Mouse (Mus musculus): ENCODE measurements at regions not wholly inside any gene's neighbourhood (a gene's known extent, or its start where the extent isn't known, plus 50 kb on each side); places are given as distances from the start of the nearest gene placed in this dataset.

DNA sequence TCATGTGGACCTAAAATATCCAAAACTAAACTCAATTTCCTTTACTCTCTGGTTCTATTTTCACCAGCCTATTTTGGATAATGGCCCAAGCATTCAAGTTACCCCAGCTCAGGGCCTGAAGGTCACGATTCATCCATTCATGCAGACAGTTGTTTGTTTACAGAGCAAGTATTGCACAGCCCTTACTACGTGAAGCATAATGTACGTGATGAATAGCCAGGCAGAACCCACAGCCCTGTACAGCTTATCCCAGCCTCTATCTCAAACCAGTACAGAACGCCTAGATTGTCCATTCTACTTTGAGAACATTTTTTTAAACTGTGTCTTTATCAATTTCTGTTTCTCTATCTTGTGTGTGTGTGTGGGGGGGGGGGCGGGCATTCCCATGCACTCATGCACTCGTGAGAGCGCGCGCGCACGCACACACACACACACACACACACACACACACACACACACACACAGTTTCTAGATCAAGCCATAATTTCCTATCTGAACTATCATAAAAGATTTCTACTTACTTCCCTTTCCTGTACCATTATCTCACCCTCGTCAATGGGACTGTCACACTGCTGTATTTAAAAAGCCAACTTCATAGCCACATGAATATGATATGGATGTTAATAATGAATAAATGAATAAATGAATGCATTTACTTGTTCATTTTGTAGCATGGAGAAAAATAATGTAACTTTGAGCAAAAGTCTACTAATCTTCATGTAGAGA lies 180.3 kb upstream of the Bmp2 start:
- H3K27ac ChIP-seq (ENCODE audit: poor library complexity, severe bottlenecking), result no peak overlapping the region
- no peak for ATAC-seq (ENCODE audit: insufficient number of reproducible peaks, low FRiP score)
- no peak overlapping the region for H3K4me3 ChIP-seq
- no peaks in the 10 kb centered on the region for H3K36me3 ChIP-seq
- H3K4me2 ChIP-seq, result no peak overlapping the region
- no peaks in the 10 kb centered on the region for H3K9me3 ChIP-seq (replicated peaks)
- no peak overlapping the region for H3K9ac ChIP-seq
- H3K27me3 ChIP-seq (replicated peaks), result no peaks in the 10 kb centered on the region
- peaks cover 25% of the 10 kb centered on the region for H3K4me1 ChIP-seq (replicated peaks)
- WGBS, result 70% methylated on average over 7 of the region's 12 CpGs

DNA sequence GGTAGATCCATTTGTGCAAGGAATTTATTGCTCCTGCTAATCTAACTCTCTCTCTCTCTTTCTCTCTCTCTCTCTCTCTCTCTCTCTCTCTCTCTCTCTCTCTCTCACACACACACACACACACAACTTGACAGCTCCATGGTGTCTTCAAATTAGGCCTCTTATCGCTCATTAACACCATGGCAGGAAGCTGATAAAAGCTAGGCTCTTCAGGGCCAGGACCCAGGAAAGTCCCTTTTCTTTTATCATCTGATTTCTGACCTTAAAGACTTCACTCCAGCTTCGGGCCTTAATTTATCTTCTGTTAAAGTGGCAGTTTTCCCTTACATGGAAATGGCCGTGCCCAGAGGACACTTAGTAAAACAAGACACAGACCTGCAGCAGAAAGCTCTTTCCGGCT lies 178.4 kb upstream of the Bmp2 start:
- Histone ChIP-seq H3K36me3 (no peaks in the 10 kb centered on the region), H3K4me1 (replicated peaks) (peaks cover 16% of the 10 kb centered on the region), H3K27ac (ENCODE audit: poor library complexity, severe bottlenecking) (peak overlapping the region; percentile 54; the same call in 1 of the 2 replicates), H3K4me3 (no peak overlapping the region), H3K4me2 (no peak overlapping the region), H3K9ac (no peak overlapping the region), H3K9me3 (replicated peaks) (no peaks in the 10 kb centered on the region), H3K27me3 (replicated peaks) (no peaks in the 10 kb centered on the region)
- 7% methylated on average over 4 of the region's 4 CpGs for WGBS
- ATAC-seq (ENCODE audit: insufficient number of reproducible peaks, low FRiP score), result no peak

DNA sequence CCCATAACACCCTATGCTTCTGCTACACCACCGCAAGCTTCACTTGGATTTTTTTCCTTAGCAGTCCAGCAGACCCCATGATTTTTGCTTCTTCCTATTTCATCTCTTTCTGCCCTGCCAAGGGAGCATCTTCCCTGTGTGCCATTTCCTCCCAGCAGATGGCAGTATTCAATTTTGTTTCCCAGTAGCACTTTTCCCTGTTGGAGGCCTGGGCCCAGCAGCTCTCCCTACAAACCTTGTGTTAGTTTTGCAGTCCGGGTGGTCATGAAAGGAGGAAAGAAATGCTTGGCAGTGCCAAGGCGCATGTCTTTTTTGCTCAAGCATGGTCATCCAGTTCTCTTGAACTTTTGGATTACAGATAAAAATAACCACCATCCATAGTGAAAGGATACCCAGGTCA lies 170.9 kb upstream of the Bmp2 start:
- 60% methylated on average over 3 of the region's 3 CpGs for WGBS
- Histone ChIP-seq H3K9me3 (replicated peaks) (no peaks in the 10 kb centered on the region), H3K36me3 (no peaks in the 10 kb centered on the region), H3K4me3 (no peak overlapping the region), H3K27me3 (replicated peaks) (no peaks in the 10 kb centered on the region), H3K4me1 (replicated peaks) (no peaks in the 10 kb centered on the region), H3K4me2 (no peak overlapping the region), H3K9ac (no peak overlapping the region), H3K27ac (ENCODE audit: poor library complexity, severe bottlenecking) (no peak overlapping the region)
- ATAC-seq (ENCODE audit: insufficient number of reproducible peaks, low FRiP score), result no peak

DNA sequence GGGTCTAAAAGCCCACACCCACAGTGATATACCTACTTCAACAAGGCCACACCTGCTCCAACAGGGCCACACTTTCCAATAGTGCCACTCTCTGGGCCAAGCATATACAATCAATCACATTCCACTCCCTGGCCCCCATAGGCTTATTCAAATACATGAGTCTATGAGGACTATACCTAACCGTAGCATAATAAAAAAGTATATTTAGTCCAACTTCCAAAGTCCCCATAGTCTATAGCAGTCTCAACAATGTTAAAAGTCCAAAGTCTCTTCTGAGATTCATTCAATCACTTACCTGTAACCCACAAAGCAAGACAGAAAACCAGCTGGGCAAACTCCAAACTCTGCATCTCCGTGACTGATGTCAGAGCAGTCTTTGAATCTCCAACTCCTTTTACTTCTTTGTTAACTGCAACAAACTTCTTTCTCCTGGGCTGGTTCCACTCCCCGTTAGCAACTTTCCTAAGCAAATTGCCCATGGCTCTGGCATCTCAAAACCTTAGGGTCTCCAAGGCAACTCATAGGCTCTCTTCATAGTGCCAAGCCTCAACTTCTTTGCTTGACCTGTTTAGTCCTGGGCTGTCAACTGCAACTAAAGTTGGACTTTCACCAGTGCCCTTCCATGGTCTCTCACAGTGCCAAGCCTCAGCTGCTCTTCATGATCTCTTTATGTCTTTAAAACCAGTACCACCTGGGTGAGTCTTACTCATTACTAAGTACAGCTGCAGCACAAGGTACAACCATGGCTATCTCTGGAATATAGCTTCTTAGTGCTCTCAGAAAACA lies 168.6 kb upstream of the Bmp2 start:
- Histone ChIP-seq H3K36me3 (no peaks in the 10 kb centered on the region), H3K4me3 (no peak overlapping the region), H3K4me2 (no peak overlapping the region), H3K27me3 (replicated peaks) (no peaks in the 10 kb centered on the region), H3K9ac (no peak overlapping the region), H3K27ac (ENCODE audit: poor library complexity, severe bottlenecking) (no peak overlapping the region), H3K9me3 (replicated peaks) (no peaks in the 10 kb centered on the region), H3K4me1 (replicated peaks) (no peaks in the 10 kb centered on the region)
- no peak for ATAC-seq (ENCODE audit: insufficient number of reproducible peaks, low FRiP score)
- WGBS, result 88% methylated on average over 3 of the region's 3 CpGs

DNA sequence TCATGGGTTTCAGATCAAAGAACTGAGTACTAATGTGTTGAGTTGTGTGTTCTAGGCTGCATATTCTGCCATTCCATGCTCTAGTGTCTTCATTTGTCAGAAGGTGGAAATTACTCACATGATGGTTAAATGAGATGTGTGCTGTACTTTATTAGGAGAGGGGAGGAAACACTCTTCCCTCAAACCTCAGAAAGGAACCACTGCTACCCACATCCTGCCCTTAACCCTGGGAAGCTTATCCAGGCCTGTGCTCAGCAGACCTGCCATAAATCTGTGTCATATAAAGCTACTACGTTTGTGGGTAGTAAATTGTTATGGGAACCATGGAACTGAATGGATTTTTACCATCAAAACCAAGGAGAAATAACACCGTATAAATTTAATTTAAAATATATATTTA lies 166.7 kb upstream of the Bmp2 start:
- Histone ChIP-seq H3K27ac (ENCODE audit: poor library complexity, severe bottlenecking) (no peak overlapping the region), H3K4me2 (no peak overlapping the region), H3K9ac (no peak overlapping the region), H3K9me3 (replicated peaks) (no peaks in the 10 kb centered on the region), H3K27me3 (replicated peaks) (no peaks in the 10 kb centered on the region), H3K4me3 (no peak overlapping the region), H3K36me3 (no peaks in the 10 kb centered on the region), H3K4me1 (replicated peaks) (no peaks in the 10 kb centered on the region)
- WGBS, result 71% methylated on average over 2 of the region's 2 CpGs
- ATAC-seq (ENCODE audit: insufficient number of reproducible peaks, low FRiP score), result no peak

DNA sequence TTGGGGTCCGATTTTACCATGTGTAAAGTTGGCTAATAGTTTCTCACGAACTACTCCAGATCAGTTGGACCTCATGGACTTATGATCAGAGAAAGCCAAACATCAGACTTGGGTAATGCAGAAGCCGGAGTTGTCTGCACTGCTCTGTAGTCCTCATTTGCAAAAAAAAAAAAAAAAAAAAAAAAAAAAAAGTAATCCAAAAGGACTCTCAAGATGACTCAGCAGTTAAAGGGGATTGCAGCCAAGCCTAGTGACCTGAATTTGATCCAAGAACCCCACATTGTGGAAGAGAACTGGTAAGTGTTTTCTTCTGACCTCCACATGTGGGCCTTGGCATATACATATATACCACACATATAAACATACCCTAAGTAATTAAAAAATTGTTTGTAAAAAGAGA lies 164.6 kb upstream of the Bmp2 start:
- no peaks in the 10 kb centered on the region for H3K27me3 ChIP-seq (replicated peaks)
- ATAC-seq (ENCODE audit: insufficient number of reproducible peaks, low FRiP score), result no peak
- WGBS, result 83% methylated on average over 3 of the region's 3 CpGs
- H3K4me3 ChIP-seq, result no peak overlapping the region
- H3K27ac ChIP-seq (ENCODE audit: poor library complexity, severe bottlenecking), result no peak overlapping the region
- H3K9me3 ChIP-seq (replicated peaks), result no peaks in the 10 kb centered on the region
- H3K36me3 ChIP-seq, result no peaks in the 10 kb centered on the region
- no peak overlapping the region for H3K4me2 ChIP-seq
- no peaks in the 10 kb centered on the region for H3K4me1 ChIP-seq (replicated peaks)
- no peak overlapping the region for H3K9ac ChIP-seq

DNA sequence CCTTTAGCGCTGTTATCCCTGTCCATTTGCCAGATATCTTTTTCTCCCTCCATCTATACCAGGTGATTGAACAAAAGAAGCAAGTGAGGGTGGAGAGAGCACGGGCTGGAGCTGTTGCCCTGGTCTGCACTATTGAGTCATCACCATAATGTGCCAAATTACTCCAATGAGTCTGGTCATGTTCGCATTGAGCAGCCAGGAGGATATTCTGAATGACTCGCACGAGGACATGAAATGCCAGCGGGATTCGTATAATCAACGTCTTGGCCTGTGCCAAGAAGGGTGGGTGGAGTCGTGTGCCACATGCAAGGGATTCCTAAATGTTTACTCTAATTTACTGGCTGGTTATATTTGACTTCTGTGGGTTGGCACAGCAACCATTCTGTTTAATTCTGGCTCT lies 159.7 kb upstream of the Bmp2 start:
- ATAC-seq (ENCODE audit: insufficient number of reproducible peaks, low FRiP score), result no peak
- Histone ChIP-seq H3K9me3 (replicated peaks) (no peaks in the 10 kb centered on the region), H3K9ac (no peak overlapping the region), H3K4me3 (no peak overlapping the region), H3K27me3 (replicated peaks) (no peaks in the 10 kb centered on the region), H3K4me2 (no peak overlapping the region), H3K36me3 (no peaks in the 10 kb centered on the region), H3K27ac (ENCODE audit: poor library complexity, severe bottlenecking) (no peak overlapping the region), H3K4me1 (replicated peaks) (peaks cover under 1% of the 10 kb centered on the region; the same call in 1 of the 2 replicates)
- 86% methylated on average over 9 of the region's 9 CpGs for WGBS

DNA sequence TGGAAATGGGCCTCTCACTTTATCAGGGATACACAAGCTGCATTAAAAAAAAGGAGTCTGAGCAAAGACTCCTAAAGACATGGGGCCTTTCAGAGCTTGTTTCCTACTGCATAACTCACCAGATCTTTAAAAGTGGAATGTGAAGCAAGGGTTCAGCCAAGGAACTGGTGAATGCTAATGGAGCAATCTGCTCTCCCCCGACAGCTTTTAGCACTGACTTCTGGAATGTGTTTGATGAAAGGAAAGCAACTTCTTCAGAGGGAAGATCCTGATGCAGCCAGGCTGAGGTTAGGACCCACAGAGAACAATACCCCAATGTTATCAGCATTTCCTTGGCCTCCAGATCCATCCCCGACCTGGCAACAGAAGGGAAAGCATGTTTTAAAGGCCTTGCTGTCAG lies 154.4 kb upstream of the Bmp2 start:
- H3K9ac ChIP-seq, result no peak overlapping the region
- no peaks in the 10 kb centered on the region for H3K27me3 ChIP-seq (replicated peaks)
- H3K4me3 ChIP-seq, result no peak overlapping the region
- WGBS, result 3% methylated on average over 2 of the region's 2 CpGs
- no peak overlapping the region for H3K27ac ChIP-seq (ENCODE audit: poor library complexity, severe bottlenecking)
- ATAC-seq (ENCODE audit: insufficient number of reproducible peaks, low FRiP score), result no peak
- H3K4me1 ChIP-seq (replicated peaks), result peaks cover 6% of the 10 kb centered on the region
- no peaks in the 10 kb centered on the region for H3K9me3 ChIP-seq (replicated peaks)
- H3K36me3 ChIP-seq, result no peaks in the 10 kb centered on the region
- H3K4me2 ChIP-seq, result no peak overlapping the region

DNA sequence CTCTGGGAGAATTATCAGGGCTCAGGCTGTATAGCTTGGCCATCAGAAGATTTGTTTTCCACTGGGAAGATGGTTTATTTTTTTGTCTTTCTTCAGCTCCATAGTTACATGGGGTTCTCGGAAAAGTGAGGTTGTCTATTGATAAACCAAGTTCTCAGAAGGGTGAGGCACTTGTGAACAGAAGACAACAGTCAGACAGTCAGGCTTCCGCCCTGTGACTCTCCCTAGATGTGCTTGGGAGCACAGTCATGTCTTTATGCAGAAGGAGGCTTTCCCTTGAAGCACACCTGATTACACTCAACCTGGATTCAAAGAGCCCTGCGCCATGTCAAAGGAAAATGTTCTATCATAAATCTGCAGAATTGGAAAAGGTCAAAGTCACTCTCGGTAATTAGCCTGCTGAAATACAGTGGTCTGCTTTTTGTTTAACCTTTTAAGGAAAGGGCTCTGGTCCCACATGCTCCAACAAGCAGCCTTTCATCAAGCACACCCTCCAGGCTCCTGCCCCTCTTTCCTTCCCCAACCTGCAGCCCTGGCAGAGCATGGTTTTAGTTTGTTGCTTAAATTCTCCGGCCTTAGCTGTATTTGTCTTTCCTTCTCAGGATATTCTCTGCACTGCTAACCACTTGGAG lies 152.8 kb upstream of the Bmp2 start:
- no peak overlapping the region for H3K4me3 ChIP-seq
- H3K36me3 ChIP-seq, result no peaks in the 10 kb centered on the region
- peak; percentile 76 for ATAC-seq (ENCODE audit: insufficient number of reproducible peaks, low FRiP score)
- no peak overlapping the region for H3K4me2 ChIP-seq
- no peak overlapping the region for H3K9ac ChIP-seq
- 68% methylated on average over 5 of the region's 5 CpGs for WGBS
- no peaks in the 10 kb centered on the region for H3K9me3 ChIP-seq (replicated peaks)
- H3K4me1 ChIP-seq (replicated peaks), result peaks cover 6% of the 10 kb centered on the region
- no peak overlapping the region for H3K27ac ChIP-seq (ENCODE audit: poor library complexity, severe bottlenecking)
- no peaks in the 10 kb centered on the region for H3K27me3 ChIP-seq (replicated peaks)

DNA sequence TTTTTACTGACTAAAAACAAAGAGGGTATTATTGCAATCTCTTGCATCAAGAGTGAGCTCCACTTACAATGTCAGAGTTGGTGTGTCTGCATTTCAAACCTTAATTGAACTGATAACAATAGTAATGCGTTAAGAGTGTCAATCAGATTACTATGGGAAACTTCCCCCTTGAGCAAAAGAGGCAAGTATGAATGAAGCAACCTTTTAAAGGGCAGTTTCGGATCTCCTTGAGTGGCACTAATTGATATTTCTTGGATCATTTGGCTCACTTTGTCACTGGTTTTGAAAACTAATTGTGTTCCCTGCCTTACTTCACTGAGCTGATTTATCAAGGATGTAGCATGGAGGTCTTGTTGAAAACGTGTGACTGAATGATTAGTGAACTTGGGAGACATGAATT lies 151.0 kb upstream of the Bmp2 start:
- Histone ChIP-seq H3K9ac (no peak overlapping the region), H3K9me3 (replicated peaks) (no peaks in the 10 kb centered on the region), H3K36me3 (no peaks in the 10 kb centered on the region), H3K4me1 (replicated peaks) (peaks cover 6% of the 10 kb centered on the region), H3K27ac (ENCODE audit: poor library complexity, severe bottlenecking) (no peak overlapping the region), H3K4me3 (no peak overlapping the region), H3K4me2 (no peak overlapping the region), H3K27me3 (replicated peaks) (no peaks in the 10 kb centered on the region)
- no peak for ATAC-seq (ENCODE audit: insufficient number of reproducible peaks, low FRiP score)
- WGBS, result 54% methylated on average over 3 of the region's 3 CpGs

DNA sequence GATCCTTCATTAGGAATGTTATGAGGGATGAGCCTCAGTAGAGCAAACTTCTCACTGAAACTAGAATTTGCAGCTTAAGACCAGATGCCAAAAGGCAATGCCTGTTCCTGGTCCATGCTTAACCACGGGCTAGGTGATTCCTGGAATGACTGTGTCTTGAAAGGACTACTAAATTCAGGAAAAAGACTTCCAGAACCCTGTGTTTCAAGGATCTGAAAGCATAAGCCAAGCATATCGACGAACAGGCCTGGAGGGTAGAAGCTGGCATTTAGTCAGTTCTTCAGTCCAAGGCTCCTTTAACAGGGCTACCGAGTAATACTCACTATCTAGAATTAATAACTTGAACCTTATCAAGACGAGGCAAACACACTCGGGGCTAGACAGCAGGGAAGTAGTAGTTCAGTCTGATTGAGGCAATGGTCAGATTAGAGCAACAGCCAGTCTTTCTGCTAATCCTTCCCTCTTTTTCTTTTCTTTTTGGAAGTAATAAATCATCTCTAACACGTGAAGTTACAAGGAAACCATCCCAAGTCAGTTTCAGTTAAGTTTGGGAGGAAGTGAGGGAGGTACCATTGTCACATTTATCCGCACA lies 134.9 kb upstream of the Bmp2 start:
- no peak overlapping the region for H3K27ac ChIP-seq (ENCODE audit: poor library complexity, severe bottlenecking)
- no peak overlapping the region for H3K4me2 ChIP-seq
- ATAC-seq (ENCODE audit: insufficient number of reproducible peaks, low FRiP score), result no peak
- H3K9ac ChIP-seq, result no peak overlapping the region
- H3K9me3 ChIP-seq (replicated peaks), result no peaks in the 10 kb centered on the region
- H3K4me1 ChIP-seq (replicated peaks), result 0 out of 2 replicates have a peak, but pooled peaks cover 3% of the 10 kb centered on the region
- no peaks in the 10 kb centered on the region for H3K27me3 ChIP-seq (replicated peaks)
- H3K4me3 ChIP-seq, result no peak overlapping the region
- 61% methylated on average over 8 of the region's 8 CpGs for WGBS
- H3K36me3 ChIP-seq, result no peaks in the 10 kb centered on the region
